Mouse (Mus musculus): ENCODE results near the gene Crxos.
"Not testable (repeated sequence)": the region's sequence is repeated elsewhere in the genome, so short reads cannot be mapped to it uniquely, and the experiment has no call there.

Crxos gene

GRCm38 (mm10) chr7:15882317-15882716, at the start of gene Crxos:
TSS of gene Crxos (plus strand) at chr7:15882617.
- DNase-seq (ENCODE audit: low spot score in 2 of 2): no peak

GRCm38 (mm10) chr7:15839578-15839977, 42.8 kb upstream of the Crxos start, which contains the start of gene Obox6:
TSS of gene Obox6 (minus strand) at chr7:15839678.
- no peak for DNase-seq (ENCODE audit: low spot score in 2 of 2)

DNA sequence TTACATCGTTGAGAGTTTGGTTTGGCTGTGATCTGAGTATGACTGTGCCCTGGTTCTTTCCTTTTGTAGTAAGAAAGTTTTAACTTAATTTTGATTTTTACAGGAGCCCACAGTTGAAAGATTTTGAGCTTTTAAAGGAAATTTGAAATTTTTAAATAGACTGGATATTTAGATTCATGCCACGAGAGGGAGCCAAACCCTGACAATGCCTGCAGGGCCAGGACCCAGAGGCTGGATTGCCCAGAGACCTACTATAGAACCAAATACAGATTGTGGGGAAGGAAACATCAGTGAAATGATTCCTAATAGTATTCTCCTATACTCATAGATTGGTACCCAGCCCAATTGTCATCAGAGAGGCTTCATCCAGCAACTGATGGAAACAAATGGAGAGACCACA, 22.8 kb upstream of the Crxos start:
- no peak for DNase-seq (ENCODE audit: low spot score in 2 of 2)

- peak in 1 of 2 experiments; percentile 4 for DNase-seq (ENCODE audit: low spot score in 2 of 2)
Measured at GRCm38 (mm10) chr7:15864104-15864503, 18.3 kb upstream of the Crxos start.

DNA sequence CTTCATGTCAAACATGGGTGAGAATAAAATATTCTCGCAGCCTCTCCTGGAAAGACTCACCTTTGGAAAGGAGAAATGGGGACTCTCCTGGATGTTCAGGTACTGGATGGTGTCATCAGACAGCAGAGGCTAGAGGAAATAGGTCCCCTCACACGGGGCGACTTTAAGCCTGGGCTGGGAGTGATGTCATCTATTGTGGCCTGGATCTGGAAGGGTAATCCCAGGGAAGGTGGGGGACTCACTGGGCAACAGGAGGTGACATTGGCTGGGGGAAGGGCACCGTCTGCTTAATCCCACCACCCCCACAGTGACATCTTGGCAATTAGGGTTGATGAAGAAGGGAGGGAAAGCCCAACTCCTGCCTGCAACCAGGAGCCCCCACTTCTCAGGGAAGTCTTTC, 2.7 kb upstream of the Crxos start, which contains the start of gene Crx:
Gene Crx, minus strand, starts transcription at position 213 of the 400 bp plus-strand sequence.
- DNase-seq (ENCODE audit: low spot score in 2 of 2): no peak

GRCm38 (mm10) chr7:15881388-15881787, 1.0 kb upstream of the Crxos start:
- no peak for DNase-seq (ENCODE audit: low spot score in 2 of 2)

- no peak for DNase-seq (ENCODE audit: low spot score in 2 of 2)
Measured at GRCm38 (mm10) chr7:15881831-15882230, 586 bp upstream of the Crxos start.

- no peak for DNase-seq (ENCODE audit: low spot score in 2 of 2)
Measured at GRCm38 (mm10) chr7:15884127-15884526, 1.7 kb downstream of the Crxos start.

GRCm38 (mm10) chr7:15894251-15894650, 11.8 kb downstream of the Crxos start:
- DNase-seq (ENCODE audit: low spot score in 2 of 2): no peak

DNA sequence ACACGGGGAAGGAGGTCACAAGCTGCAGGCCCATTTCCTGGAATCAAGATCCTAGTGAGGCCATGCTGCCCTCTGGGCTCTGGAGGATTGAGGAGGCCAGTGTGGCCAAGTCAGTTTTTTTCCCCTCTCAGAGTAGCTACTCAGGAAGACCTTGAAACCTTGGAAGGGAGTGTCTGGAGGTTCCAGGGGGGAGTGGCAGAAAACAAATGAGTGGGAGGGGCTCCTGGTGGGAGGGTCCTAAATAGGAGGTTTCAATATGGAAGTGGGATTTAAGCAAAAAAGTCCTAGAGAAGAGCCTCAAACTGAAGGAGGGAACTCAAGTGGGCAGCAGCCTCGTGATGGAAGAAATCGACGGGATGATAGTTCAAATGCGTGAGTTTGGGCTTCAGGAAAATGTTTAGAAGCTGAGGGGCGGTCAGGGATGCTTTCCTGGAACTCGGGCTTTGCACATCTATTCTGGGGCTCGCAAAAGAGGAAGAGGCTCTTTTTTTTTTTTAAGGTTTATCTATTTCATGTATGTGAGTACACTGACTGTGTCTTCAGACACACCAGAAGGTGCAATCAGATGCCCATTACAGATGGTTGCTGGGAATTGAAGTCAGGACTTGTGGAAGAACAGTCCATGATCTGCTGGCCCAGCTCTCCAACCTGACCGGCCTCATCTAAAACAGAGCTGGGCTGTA, 19.1 kb downstream of the Crxos start:
- no peak for DNase-seq (ENCODE audit: low spot score in 2 of 2)

DNA sequence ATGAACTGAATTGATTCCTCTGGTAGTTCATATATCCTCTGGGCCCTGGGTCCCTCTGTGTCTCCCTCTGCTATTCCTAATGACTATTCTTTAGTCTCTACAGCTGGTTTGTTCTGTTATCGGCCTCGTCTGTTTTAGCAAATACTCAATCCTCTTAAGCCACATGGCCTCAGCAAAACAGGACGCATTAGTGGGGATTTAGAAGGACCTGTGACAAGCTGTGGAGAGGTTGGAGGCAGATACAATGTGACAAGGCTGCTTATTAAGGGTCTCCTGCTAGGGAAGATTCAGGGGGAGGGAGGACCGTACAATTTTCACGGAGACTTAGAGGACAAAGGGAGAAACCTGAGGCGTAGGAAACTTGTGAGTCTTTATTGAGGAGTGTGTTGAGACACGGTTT, 23.4 kb downstream of the Crxos start:
- DNase-seq (ENCODE audit: low spot score in 2 of 2): no peak

DNA sequence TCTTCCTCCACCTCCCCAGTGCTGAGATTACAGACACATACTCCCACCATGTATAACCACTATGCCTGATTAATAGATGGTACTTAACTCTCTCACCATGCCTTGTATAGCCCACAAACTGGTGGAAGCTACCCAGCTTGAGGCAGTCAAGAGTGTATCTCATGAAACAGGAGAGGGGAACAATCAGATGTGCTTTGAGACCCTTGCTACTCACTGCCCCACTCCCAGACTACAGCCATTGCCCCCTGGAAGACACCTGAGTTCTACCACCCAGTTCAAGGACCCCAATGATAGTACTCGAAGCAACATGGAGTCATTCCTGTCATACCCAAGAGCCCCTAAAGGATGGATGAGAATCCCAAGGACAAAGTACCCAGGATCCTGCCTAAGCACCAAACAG, 24.2 kb downstream of the Crxos start:
- DNase-seq (ENCODE audit: low spot score in 2 of 2): no peak

- DNase-seq (ENCODE audit: low spot score in 2 of 2): no peak
Measured at GRCm38 (mm10) chr7:15907971-15908590, 25.7 kb downstream of the Crxos start.

DNA sequence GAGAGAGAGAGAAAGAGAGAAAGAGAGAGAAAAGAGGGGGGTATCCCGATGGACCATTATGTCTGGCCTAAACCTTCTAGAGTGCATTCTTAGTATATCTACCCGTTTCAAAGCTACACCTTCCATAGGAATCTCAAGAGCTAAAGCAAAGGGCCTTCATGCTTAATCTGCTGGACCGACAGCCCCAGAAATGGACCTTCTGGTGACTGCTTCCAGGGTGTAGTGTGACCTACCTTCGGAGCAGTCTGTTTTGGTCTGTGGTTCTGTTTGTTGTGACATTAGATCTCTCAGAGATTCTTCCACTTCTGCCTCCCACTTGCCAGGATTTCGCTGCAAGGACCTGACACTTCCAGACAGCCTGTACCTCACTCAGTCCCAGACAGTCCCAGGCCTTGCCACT, 28.1 kb downstream of the Crxos start:
- DNase-seq (ENCODE audit: low spot score in 2 of 2): no peak

DNA sequence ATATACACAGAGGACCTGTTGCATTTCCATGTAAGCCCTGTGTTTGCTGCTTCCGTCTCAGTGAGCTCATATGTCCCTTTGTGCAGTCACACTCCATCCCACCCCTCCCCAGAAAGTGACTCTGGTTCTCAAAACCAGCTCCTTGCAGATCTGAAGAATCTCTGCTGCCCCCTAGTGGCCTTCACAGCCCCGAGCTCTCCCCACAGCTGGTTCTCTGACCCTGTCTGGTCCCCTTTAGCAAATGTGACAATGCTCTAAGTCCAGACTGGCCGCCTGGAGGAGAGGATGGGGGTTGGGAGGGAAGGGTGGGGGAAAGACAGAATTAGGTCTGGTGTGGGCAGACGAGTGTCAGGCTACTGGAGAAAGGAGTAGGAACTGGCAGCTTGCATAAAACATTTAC, 29.8 kb downstream of the Crxos start:
- peak; percentile 51 to 83 for DNase-seq (ENCODE audit: low spot score in 2 of 2)

DNA sequence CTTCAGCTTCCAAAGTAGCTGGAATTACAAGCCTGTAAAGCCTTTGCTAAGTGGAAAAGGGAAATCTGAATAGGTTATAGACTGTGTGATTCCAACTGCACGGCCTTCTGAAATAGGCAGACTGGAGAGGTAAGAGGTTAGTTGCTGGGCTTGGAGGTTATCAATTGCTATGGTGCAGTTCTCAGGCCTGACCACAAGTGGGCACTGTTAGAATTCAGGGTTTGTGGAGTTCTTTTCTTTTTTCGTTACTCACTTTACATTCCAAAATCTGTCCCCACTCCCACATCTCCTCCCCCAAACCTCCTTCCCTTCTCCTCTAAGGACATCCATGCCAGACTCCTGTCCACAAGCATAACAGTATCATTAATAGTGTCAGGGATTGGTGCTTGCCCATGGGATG, 31.8 kb downstream of the Crxos start:
- no peak for DNase-seq (ENCODE audit: low spot score in 2 of 2)

DNA sequence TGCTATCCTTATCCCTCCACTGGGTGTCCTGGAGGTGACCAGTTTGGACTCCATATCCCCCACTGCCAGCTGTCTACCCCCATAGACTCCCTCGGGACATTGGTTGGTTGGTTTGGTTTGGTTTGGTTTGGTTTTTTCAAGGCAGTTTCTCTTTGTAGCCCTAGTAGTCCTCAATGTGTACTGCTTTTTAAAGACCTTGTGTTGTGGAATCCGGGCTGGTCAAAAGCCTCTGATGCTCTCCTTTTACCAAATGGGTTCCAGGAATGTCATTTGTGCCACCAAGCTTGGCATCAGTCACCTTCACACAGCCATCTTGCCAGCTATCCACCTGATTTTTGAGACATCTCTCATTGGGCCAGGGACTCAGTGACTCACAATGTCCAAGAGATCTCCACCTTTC, 32.3 kb downstream of the Crxos start:
- DNase-seq (ENCODE audit: low spot score in 2 of 2): no peak

DNA sequence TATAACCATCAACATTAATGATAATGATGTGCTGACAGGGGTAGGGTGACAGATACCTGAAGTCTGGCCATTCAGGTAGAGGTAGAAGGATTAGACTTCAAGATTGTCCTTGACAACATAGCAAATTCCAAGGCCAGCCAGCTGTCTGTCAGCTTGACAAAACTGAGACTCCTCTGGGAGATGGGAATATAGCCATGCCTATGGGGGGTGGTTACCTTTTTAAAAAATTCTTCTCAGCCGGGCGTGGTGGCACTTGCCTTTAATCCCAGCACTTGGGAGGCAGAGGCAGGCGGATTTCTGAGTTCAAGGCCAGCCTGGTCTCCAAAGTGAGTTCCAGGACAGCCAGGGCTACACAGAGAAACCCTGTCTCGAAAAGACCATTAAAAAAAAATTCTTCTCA, 33.3 kb downstream of the Crxos start:
- DNase-seq (ENCODE audit: low spot score in 2 of 2): not testable (repeated sequence)

GRCm38 (mm10) chr7:15916134-15916723, 33.8 kb downstream of the Crxos start:
- DNase-seq (ENCODE audit: low spot score in 2 of 2): no peak

- no peak for DNase-seq (ENCODE audit: low spot score in 2 of 2)
Measured at GRCm38 (mm10) chr7:15916996-15917395, 34.6 kb downstream of the Crxos start.

DNA sequence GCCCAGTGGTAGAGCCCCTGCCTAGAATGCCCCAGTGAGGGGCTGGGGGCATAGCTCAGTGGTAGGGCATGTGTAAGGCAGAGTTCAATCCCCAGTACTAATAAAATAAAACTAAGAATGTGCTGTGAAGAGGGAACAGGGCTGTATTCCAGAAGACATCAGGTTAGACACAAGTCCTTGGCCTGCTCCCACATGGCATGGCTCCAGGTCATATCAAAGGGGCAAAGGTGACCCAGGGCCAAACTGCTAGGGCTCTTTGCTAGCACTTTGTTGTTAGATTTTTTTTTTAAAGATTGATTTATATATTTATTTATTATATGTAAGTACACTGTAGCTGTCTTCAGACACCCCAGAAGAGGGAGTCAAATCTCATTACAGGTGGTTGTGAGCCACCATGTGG, 36.0 kb downstream of the Crxos start:
- no peak for DNase-seq (ENCODE audit: low spot score in 2 of 2)

DNA sequence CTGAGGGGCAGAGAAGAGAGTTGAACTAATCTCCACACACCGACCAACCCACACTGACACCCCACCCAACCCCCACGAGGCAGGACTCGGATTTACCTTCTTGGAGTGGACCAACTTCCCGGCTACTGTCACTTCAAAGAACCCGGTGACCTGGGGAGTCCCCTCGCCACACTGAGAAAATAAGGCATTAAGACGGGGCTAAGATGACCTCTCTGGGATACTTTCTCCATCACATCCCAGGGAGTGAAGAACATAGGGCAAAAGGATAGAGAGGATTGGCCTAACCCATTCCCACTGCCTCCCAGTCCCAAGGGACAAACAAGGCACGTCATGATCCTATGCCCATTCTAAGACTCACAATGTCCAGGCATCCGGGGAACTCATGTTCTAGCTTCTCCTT, 37.5 kb downstream of the Crxos start:
- DNase-seq (ENCODE audit: low spot score in 2 of 2): no peak

- DNase-seq (ENCODE audit: low spot score in 2 of 2): no peak
Measured at GRCm38 (mm10) chr7:15920645-15921190, 38.3 kb downstream of the Crxos start.

All from urinary bladder, postnatal 4 days (tissue).